Mouse (Mus musculus) gonadal fat pad, adult 2 months (tissue): ENCODE data around the gene Got2. TPM values are rescaled to one million over a fixed set of nuclear protein-coding genes. Genes with fewer than 3 reads are reported as not detected.
A peak's percentile ranks its signal among the peaks of the same experiment; 100 is the strongest.
"Not testable (repeated sequence)": the region's sequence is repeated elsewhere in the genome, so short reads cannot be mapped to it uniquely, and the experiment has no call there.

ENCODE experiments used
- DNase-seq: peaks from one replicate; pipeline ENCODE4 v3.0.0-alpha.2; 2012; ENCODE audit warnings: low read depth
- polyA plus RNA-seq: library from polyadenylated mRNA; depleted of rRNA; stranded (reverse); fragments of >200 nt; gene quantifications from 2 replicates; pipeline ENCODE4 v1.2.3, GENCODE M21; 2012

The Got2 gene
- polyA plus RNA-seq, 1 experiment: 342 TPM

GRCm38 (mm10) chr8:95871690-95872089, 16.7 kb downstream of the Got2 start:
- DNase-seq: no peak

GRCm38 (mm10) chr8:95864851-95865250, 23.5 kb downstream of the Got2 start:
- not testable (repeated sequence) for DNase-seq

GRCm38 (mm10) chr8:95863761-95864440, 24.4 kb downstream of the Got2 start:
- DNase-seq: not testable (repeated sequence)

- DNase-seq: no peak
These were observed 34.2 kb downstream of the Got2 start for GRCm38 (mm10) chr8:95854174-95854573.

GRCm38 (mm10) chr8:95853102-95853843, 35.1 kb downstream of the Got2 start, which contains the start of gene Slc38a7:
TSS of gene Slc38a7 (minus strand) at chr8:95853539.
- DNase-seq: peak; percentile 96

- DNase-seq: peak; percentile 56
These were observed 36.1 kb downstream of the Got2 start for GRCm38 (mm10) chr8:95852290-95852689.

GRCm38 (mm10) chr8:95850326-95850725, 38.0 kb downstream of the Got2 start:
- DNase-seq: no peak

- DNase-seq: no peak
These were observed 39.4 kb downstream of the Got2 start for GRCm38 (mm10) chr8:95848734-95849464.

- no peak for DNase-seq
These were observed 40.2 kb downstream of the Got2 start for GRCm38 (mm10) chr8:95848061-95848551.

- DNase-seq: no peak
These were observed 43.3 kb downstream of the Got2 start for GRCm38 (mm10) chr8:95845026-95845425.

GRCm38 (mm10) chr8:95843968-95844367, 44.4 kb downstream of the Got2 start:
- no peak for DNase-seq

- DNase-seq: no peak
These were observed 46.9 kb downstream of the Got2 start for GRCm38 (mm10) chr8:95841436-95841835.

- no peak for DNase-seq
These were observed 49.1 kb downstream of the Got2 start for GRCm38 (mm10) chr8:95839289-95839688.

- no peak for DNase-seq
These were observed 51.1 kb downstream of the Got2 start for GRCm38 (mm10) chr8:95837266-95837665.

GRCm38 (mm10) chr8:95835891-95836290, 52.5 kb downstream of the Got2 start:
- no peak for DNase-seq

GRCm38 (mm10) chr8:95833435-95833984, 54.8 kb downstream of the Got2 start:
- DNase-seq: no peak

- DNase-seq: no peak
These were observed 55.5 kb downstream of the Got2 start for GRCm38 (mm10) chr8:95832603-95833434.

- DNase-seq: no peak
These were observed 58.2 kb downstream of the Got2 start for GRCm38 (mm10) chr8:95830144-95830543.

GRCm38 (mm10) chr8:95825162-95825561, 63.2 kb downstream of the Got2 start, which contains the start of gene Sap18b:
TSS of gene Sap18b (plus strand) at chr8:95825346.
- DNase-seq: not testable (repeated sequence)

- no peak for DNase-seq
These were observed 65.6 kb downstream of the Got2 start for GRCm38 (mm10) chr8:95822699-95823098.

- no peak for DNase-seq
These were observed 66.3 kb downstream of the Got2 start for GRCm38 (mm10) chr8:95822096-95822495.
